Mouse (Mus musculus) induced T-regulatory cell, adult 2 months (primary cell): ENCODE data around the gene Rpl3.

Experiments used
- DNase-seq: peaks from one replicate; pipeline ENCODE4 v3.0.0-alpha.2; 2012; ENCODE audit warnings: low read depth

Gene Rpl3

DNA sequence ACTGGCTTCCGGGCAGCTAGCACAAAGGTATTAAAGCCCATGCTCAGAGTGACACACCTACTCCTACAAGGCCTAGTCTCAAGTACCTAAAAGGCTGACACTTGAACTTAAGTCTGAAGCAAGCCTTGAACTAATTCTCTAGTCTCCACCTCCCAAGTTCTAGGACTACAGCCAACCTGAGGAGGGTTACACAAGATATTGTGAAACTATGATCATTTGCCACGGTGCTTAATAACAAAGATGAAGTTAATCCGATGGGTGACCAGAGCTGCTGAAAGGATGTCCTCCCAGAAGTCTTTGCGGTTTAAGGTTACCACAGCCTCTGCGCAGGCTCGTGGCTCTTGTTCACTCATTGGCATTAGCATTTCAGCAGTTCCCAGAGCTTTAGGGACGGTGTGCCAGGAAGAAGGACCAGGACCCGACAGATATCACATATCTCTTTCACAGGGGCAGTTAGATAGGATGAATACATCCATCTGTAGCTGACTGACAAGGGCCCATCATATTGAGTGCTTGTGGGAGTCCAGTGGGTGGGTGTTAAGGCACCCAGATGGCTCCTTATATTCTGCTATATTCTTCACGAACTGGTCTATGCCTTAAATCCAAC is 4.2 kb downstream of the Rpl3 start:
- no peak for DNase-seq

DNA sequence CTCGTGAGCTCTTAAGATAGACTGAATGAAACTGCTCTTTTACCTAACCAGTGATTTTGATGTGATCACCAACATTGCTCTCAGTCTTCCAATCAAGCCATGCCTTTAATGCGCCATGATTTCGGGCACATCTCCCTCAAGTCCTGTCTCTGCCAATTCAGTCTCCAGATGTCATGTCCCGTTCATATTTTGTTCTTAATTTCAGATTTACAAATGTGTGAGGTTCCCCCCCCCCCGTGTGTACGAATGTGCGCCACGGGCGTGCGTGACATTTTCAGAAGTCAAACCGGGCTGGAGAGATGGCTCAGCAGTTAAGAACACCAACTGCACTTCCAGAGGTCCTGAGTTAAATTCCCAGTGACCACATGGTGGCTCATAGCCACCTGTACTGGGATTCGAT is 7.9 kb downstream of the Rpl3 start:
- DNase-seq, result no peak

DNA sequence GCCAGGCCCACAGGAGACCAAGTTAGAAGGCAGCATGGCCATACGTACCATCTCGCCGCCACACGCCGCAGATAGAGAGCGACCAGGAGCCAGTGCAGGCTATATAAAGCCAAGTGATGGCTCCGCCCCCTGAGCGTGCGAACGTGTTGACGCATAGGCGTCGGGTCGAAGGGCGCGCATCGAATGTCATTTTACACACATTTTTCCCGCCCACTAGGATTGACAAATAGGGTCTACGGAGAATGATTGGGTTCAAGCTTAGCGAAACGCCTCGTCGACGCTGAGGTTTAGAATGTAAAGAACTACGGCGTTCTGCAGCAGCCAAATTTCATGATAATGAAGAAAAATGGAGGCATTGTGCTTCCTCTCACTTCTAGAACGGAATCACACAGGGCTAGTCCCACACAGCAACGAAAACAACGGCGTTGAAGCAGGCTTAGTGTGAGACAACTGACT is 8.4 kb downstream of the Rpl3 start:
- peak; percentile 100 for DNase-seq

DNA sequence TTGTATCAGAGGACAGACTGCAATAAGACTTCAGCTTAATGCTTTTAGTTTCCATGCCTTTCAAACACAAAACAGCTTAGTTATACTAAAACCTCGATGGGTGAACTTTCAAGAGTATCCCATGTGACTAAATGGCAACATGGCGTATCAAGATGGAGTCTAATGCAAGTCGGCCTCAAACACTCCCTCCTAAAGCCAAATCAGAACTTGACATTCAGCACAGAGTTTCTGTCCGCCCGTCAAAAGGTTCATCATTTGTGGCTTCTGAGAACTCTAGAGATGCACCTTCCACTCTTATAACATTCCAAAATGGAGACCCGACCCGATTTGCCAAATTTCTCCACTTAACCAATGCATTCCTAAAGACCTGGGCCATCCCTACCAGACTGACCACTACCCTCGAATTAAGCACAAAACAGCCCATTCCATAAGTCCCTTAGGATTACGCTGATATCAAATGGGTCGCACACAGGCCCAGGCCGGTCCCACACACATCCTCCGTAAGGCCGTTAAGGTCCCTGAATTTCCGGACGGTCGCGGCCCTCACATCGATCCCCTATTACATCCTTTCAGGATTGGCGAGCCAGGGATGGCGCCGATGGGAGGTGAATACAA is 8.9 kb downstream of the Rpl3 start:
- DNase-seq, result peak; percentile 69

DNA sequence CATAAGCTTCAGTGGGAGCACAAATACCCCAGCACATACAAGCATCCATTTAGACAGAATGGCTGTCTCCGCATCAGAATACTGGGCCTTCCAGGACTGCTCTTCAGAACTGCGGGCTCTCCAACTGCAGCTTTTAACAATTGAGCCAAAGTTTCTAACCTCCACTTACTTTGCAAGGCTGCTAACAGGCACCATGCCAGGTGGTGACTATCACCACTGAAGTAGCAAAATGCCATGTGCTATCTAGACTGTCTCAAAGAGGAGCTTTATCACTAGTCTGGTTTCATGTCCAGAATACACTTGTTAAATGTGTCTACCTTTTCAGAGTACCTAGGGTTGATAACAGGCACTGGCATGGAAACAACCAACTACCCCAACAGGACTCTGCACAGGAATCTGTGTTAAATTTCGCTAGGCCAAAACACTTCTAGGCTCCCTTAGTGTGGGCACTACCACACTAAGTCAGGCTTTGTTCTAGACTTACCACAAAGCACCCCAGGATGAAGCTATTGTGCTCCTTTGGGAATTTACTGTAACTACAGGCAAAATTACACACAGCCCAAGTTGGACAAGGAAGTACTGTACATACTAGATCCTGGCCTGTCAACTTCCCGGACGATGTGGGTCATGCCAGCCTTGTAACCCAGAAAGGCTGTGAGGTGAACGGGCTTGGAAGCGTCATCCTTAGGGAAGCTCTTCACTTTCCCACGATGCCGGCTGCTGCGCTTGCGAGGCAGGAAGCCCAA is 9.7 kb downstream of the Rpl3 start:
- DNase-seq, result peak; percentile 43

DNA sequence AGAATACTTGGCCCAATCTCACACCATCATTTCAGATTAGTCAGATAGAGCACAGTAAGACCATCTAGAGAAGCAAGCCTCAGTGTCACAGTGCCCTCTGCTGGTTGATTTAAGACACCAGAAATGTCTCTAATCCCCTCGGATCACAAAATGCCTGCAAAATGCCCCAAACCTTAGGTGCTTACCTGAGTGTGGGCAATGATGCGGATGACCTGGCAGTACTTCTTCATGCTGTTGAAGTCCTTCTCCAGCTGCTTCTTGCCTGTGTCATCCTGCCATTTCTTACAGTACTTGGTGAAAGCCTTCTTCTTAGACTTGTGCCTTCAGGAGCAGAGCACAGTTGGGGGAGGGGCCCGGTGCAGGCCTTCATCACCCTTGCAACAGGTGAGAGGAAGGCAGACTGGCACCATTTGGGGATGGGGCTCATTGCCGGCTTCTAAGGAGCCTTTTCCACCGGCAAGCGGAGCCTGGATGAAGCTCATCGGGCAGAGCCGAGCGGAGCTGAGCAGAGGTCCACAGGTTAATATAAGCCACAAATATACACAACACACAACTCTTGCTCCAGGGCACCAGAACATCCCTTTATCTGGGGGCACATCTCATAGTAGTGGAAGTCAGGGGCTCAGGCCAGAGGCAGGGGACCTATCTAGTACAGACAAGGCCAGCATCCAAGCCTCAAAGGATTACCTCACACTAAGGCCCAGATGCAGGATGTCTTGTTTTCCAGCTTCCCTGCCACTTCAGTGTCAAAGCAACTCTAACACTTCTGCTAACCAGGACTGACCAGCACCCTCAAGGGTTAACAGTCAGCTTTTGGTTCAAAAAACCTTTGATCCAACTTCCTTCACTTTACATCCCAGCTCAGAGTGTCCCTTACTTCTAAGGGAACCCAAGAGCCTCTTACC is 10.7 kb downstream of the Rpl3 start:
- DNase-seq, result peak; percentile 94

DNA sequence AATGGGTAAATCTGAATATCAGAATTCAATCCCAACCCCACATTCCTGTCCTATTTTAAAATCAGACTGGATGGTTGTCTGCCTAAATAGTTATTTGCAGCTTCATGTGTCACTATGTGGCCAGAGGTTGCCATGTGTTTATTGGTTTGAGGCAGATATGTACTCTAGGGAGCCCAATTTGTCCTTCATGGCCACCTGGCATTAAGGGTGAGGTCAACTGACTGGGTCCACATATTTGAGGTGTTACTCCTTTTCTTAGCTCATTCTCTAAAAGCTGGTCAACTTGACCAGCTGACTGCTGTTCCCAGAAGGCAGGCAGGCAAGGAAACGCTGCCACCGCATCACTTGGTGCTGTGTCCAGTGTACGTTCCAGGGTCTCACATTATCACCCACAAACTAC is 11.7 kb downstream of the Rpl3 start:
- peak; percentile 32 for DNase-seq

DNA sequence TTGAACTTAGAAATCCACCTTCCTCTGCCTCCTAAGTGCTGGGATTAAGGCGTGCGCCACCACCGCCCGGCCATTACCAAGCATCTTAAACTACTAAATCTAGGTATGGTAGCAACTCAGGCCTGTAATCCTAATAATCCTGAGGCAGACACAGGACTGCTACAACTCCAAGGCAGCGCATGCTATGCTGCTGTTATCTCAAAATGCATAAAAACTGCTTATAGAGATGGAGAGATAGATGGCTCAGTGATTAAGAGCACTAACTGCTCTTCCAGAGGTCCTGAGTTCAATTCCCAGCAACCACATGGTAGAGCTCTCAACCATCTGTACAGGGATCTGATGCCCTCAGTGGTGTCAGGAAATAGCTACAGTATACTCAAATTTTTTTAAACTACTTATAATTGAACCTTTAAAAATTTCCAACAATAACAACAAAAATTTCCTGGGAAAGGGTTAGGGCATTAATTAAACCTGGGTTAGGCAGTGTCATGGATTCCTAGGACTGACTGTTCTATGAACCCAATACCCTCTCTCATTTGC is 12.5 kb downstream of the Rpl3 start:
- no peak for DNase-seq

DNA sequence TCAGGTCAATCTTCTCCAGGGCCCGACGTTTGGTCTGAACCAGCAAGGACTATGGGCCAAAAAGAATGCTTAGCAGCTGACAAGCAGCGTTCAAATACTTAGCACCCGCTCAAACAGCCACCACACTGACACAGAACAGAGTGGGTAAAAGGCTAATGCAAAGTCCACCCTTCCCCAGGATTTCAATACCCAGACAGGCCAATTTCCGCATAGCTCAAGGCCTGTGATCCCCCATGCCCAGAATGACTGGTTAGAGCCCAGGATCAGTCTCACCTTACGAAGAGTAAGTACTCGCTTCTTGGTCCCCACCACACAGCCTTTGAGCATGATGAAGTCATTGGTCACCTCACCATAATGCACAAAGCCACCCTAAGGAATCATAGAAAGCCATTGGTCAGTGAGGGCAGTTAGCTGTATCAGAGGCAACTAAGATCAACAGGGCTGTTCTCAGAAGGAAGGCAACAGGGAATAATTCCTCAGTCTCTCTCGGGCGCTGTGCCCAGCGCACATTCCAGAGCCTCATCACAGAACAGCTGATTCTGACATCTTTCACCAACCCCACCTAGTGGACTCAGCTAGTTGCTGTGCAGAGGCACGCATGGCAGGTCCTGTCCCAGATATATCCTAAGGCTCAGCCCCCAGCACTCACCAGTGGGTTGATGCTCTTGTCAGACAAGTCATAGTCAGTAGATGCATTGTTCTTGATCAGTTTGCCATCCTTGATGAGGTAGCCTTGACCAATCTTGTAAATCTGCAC is 13.4 kb downstream of the Rpl3 start:
- peak; percentile 36 for DNase-seq

DNA sequence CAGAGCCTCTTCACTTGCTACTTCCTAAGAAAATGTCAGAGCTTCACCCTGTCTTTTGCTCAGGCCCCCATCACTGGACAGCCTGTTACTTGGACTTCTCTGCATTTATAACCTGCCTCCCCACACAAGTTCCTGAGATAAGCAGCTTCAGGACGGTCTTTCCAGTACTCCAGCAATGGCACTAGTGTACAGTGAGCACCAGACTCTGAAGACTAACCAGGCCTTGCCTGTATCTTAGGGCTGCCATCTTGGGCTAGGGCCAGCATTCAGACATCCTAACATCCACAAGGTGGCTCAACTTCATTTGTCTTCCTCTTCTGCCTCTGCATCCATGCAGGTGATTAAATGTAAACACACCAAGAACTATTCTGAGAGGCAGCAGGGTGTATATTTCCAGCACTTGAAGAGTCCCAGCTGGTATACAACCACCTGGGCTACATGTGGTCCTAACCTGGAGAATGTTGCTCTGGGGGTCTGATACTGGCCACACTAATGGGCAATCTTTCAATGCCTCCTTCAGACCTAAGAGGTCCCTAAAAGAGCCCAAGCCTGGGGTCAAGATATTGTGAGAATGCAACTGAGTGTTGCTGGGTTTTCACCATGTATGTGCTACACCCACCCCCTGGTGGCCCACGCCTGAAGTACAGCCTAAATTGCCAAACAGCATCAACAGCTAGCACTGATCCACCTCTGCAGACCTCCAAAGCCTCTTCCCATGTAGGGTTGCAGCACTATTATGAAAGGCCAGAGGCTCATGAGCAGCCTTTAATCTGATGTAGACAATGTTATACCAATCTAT is 15.1 kb downstream of the Rpl3 start:
- peak; percentile 87 for DNase-seq

DNA sequence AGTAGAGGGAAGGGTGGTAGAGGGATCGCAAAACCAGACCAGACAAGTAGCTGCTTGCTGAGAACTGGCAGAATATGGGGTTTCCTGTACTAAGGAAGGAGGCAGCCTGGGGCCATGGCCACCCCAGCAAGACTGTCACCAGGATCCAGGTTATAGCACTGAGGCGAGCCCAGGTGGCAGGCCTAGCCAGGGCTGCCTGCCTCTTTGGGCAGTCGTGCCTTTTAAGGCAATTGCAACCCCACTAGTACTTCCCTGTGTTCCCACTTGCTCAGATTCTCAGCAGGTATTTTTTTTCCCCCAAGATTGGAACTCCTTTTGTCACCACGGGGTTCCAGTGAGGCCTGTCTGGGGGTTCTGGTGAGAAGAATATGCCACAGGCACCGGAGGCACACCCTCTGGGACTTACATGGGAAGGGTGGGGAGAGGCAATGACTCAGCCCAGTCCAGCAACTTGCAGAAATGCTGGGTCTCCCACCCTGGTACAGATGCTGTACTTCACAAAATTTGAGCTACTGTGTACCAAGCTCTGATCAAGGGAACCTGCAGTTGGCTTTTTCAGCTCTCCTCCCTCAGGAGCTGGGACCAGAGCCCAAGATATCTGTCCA is 15.8 kb downstream of the Rpl3 start:
- DNase-seq, result no peak

DNA sequence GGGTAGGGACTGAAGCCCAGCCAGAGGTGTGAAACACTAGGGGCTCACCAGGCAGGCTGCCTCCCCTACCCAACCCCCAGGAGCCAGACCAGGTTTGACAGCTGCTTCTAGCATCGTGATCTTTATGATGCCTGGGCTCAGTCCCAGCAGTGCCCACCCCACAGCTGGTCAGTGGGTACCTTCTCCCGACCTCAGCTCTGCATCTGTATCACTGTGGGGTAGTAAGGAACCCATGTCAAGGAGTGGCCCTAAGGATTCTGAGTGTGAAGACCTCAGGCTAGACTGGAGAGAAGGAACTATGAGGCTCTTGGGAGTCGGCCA is 16.3 kb downstream of the Rpl3 start:
- no peak for DNase-seq

DNA sequence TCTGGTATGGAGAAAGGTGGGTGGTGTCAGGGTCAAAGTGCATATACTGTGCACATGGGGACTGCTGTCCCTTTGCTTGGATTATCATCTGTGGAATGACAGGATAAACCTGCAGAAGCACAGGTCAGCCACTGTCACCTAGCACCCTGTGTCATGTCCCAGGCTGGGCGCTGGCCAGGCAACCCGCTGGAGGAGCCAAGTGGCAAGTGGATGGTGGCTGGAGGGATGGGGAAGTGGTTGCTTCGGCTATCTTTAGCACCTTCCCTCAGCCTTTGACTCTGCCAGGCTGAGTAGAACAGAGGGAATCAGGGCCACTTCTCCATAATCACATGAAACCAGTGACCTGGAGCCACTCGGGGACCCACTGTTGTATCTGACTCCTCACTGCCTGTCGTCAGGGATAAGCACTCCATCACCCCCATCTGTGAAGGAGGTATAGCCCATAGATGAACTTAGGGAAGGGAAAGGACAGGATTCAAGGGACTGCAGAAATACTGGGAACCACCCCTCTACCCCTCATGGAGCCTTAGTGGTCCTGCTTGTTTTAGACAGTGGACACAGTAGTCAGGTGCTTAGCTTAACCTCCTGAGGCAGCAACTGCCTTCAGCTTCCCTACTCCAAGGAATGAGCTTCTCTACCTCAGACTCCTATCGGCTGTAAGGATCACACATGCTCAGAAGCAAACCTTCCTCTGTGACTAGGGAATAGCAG is 16.9 kb downstream of the Rpl3 start:
- DNase-seq, result no peak

DNA sequence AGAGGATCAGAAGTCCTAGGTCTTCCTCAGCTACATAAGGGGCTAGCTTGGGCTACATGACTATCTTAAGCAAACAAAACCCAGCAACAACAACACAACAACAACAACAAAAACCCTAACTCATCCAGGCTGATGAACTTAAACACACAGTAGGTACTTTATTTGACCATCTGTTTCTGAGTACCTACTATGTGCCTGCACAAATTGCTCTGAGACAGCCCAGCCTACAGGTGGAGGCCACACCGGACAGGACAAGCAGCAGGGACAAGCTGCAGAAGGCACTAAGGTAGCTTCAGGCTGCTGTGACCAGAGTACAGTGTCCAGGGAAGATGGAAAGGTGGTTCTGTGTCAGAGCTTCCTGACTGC is 18.4 kb downstream of the Rpl3 start:
- DNase-seq, result no peak

DNA sequence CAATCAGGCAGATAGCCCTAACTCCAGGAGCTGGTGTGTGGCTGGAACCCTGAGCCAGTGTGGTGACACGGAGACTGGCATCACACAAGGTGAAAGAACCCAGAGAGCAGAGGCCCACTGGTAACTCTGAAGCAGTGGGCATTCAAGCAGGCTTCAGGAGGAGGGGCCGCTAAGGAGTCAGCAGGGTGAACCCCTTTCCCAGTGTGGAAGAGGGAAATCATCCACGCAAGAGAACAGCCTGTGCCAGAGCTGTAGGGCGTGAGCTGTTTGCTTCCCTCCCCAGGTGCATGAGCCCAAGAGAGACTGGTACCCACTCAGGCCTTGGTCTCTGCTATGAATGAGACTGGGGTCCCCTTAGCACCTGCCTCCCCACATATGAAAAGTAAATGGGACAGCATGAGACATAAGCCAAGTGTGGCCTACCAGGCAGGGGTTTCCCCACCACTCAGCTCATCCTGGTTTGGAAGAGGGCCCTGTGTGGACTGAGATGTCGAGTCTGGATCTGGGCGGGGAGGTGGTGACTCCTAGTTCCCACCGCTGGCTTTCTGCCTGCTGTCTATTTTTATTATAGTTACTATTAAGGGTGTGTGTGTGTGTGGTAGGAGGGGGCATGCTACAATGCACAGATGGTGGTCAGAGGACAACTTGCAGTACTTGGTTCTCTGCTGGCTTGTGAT is 19.0 kb downstream of the Rpl3 start:
- DNase-seq, result no peak

DNA sequence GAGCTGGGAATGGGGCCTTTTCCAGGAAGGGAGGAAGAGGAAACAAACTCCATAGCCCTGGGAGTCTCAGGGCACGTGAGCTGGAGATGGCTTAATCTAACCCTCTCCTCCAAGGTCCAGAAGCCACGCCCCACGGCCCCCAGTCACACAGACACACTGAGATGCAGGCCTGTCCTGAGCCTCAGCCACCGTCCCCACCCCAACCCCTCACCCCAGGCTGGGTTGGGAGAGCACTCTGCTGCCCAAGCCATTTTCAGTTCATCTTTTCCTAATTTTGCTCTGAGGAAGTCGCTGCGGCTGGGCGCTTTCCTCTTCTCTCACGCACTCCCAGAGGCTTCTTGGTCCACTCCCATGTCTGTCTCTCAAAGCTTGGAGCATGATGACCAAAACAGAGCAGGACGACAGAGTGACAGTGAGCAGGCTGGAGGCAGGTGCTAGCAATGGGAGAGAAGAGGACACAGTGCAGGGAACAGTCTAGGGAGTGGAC is 19.7 kb downstream of the Rpl3 start:
- no peak for DNase-seq

DNA sequence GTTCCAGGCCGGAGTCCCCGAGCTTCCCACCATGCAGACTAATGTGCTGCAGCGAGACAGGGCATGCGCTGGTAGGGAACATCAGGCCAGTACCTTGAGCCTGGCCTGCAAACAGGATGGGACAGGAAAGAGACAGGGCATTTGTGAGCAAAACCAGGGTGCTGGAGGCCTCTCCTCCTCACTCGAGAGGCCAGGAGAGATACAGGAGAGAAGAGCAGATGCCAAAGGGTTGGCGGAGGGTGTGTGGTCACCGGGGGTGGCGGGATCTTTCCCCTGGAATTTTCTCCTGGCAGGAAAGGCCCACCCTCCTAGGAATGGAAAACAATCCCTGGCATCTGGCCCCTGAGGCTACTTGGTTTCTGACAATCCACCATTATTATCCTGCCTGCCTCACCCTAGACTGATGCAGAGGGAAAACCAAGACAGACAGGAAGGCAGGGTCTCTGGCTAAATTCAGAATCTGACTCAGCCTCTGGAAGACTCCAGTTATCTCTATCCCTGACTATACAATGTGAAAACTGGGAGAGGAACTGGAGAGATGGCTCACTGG is 21.5 kb downstream of the Rpl3 start:
- no peak for DNase-seq

DNA sequence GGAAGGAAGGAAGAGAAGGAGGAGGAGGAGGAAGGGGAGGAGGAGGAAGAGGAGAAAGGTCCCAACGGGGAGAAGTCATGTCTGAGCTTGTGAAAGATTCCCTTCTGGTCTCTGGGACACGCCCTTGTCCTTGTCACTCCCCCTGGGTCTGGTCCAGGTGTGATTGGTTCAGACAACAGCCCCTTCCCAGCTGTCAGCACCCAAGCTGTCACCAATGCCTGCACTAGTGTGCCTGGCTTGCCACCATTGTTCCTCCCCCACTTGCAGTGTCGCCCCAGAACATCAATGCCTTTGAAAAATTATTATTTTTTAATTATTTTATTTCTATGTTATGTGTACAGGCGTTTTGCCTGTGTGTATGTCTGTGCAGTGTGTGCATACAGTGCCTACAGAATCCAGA is 22.5 kb downstream of the Rpl3 start:
- no peak for DNase-seq

DNA sequence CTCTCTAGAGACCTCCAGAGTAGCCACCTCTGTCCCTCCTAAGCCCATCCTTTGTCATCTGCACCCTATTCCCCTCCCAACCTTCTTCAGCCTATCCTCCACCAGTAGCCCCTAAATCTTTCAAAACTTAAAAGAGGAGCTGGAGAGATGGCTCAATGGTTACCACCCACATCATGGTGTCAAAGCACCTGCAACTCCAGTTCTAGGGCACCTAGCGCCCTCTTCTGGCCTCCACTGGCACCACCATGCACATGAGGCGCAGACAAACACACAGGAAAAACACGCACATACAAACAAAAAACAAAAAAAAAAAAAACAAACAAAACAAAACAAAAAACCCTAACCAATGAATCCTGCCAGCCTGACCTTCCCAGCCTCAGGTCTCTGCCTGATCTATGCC is 25.1 kb downstream of the Rpl3 start:
- DNase-seq, result peak; percentile 74
